Mouse (Mus musculus) gastrocnemius, postnatal 25 days (tissue): ENCODE results near the gene Gm28305. TPM values are rescaled to one million over a fixed set of nuclear protein-coding genes. Genes with fewer than 3 reads are reported as not detected.

ENCODE experiments used
- total RNA-seq, 2 experiments: library from RNA; stranded (reverse); gene quantifications; 1 replicate in 1 of 2; 2 replicates in 1 of 2; pipeline ENCODE4 v1.2.3; 2021

The Gm28305 gene
- total RNA-seq, 2 experiments from 2014 or later, result not detected

Other genes with a start within 250 kb of the Gm28305 start
- 1 to 10 TPM in 1 of 2 experiments, under 1 TPM in 1; 0.78 to 1.5 TPM for gene Nphp3, start 38.1 kb upstream of the Gm28305 start, total RNA-seq
- 10 to 100 TPM; 11.9 to 12.0 TPM for gene Uba5, start 22.5 kb downstream of the Gm28305 start, total RNA-seq
- gene Acad11, start 22.7 kb downstream of the Gm28305 start, total RNA-seq, result 10 to 100 TPM; 29.5 to 40.8 TPM
- under 1 TPM; 0.64 to 0.94 TPM for gene Ackr4, start 86.3 kb downstream of the Gm28305 start, total RNA-seq
- gene Dnajc13, start 222.3 kb downstream of the Gm28305 start, total RNA-seq, result 10 to 100 TPM; 25.8 to 26.2 TPM